Mouse (Mus musculus) small intestine, adult 2 months (tissue): Measurements from ENCODE around the gene Ddx56.

Experiments used
- CTCF ChIP-seq: fragments of 200-500 bp; IDR thresholded peaks from 2 replicates; pipeline ENCODE4 v1.5.1; 2012; ENCODE audit warnings: low read depth, mild to moderate bottlenecking, control low read depth, inconsistent platforms, low read length, moderate library complexity, mixed read lengths; ENCODE audit not compliant: insufficient replicate concordance, insufficient read length; ENCODE audit errors: extremely low read depth
- POLR2A ChIP-seq: fragments of 200-500 bp; IDR thresholded peaks from 2 replicates; pipeline ENCODE4 v1.6.1; 2012; ENCODE audit warnings: low read depth, mild to moderate bottlenecking, control low read depth, inconsistent platforms, low read length, moderate library complexity

DNA sequence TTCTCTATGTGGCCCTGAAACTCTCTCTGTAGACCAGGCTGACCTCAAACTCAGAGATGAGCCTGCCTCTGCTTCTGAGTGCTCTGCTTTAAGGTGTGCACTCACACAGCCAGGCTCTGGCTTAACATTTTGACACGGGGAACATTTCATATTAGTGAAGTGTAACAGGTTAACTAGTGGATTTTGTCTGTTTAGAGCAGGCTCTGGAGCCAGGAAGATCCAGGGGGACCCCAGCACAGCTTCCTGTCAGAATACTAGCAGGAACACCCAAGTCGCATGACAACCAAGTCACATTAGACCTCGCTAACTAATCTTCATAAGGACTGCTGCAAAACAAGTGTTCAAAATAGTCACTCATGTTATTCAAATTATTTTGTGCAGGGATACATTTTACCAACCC, 23.3 kb upstream of the Ddx56 start:
- no peak for TF ChIP-seq POLR2A
- no peak for TF ChIP-seq CTCF
